Mouse (Mus musculus): ENCODE data around the gene Map3k19. TPM values are rescaled to one million over a fixed set of nuclear protein-coding genes. Genes with fewer than 3 reads are reported as not detected.

The Map3k19 gene
- polyA plus RNA-seq (2012; rRNA removed): 0.39 and 0.93 TPM in 2 replicates

DNA sequence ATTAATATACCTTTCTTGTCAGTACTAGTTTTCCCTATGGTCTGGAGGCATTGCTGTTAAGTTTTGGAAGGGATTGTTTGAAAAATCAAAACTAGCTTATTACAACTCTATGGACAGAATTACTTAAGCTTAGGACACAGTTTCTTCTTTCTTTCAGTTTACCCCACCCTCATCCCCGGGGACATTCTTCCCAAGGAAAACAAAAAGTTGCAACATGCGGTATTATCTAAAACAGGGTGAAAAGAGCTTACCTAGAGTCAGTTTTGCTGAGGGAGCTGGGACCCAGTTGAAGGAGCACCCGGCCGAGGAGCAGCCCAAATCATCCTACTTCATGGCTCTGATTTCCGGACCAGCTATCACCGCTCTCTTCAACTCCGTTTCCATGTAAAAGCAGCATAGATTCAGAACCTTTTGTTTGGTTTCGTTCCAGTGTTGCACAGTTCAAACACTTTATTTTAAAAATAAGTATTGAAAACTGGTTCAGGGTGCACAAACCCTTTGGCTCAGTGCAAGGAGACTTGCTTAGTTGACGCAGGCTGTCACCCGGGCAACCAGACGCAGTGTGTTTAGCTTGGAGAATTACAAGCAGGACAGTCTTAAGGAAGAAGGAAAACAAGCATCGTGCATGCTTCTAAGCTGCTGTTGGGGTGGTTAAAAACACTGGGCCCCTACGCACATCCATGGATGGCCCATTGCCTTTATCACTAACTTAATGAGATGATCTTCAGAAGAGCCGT is at the start of gene Map3k19:
Gene Map3k19 (minus strand): TSS at position 546 of the 737 bp plus-strand sequence.
- no peak for DNase-seq (ENCODE audit: low read depth)

- peak; percentile 30 for DNase-seq (ENCODE audit: low read depth)
Measured at GRCm38 (mm10) chr1:127899401-127899800, 44.6 kb upstream of the Map3k19 start.

DNA sequence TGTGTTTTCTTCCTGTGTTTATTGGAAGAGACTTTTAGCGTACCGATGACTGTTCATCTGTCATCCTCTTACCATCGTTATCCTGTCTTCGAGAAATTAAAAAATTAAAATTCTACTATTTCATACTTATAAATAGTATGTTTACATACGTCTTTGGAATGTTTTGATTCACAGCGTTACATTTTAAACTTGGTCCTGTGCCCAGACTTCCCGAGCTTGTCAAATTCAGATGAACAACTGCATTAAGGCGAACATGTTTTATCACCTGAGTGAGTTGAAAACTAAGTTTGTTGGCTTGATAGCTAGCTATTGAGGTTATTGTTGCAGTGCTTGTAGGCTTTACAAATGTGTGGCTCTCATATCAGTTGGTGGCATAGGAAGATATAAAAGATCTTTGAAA is 14.4 kb upstream of the Map3k19 start:
- DNase-seq (ENCODE audit: low read depth): no peak

DNA sequence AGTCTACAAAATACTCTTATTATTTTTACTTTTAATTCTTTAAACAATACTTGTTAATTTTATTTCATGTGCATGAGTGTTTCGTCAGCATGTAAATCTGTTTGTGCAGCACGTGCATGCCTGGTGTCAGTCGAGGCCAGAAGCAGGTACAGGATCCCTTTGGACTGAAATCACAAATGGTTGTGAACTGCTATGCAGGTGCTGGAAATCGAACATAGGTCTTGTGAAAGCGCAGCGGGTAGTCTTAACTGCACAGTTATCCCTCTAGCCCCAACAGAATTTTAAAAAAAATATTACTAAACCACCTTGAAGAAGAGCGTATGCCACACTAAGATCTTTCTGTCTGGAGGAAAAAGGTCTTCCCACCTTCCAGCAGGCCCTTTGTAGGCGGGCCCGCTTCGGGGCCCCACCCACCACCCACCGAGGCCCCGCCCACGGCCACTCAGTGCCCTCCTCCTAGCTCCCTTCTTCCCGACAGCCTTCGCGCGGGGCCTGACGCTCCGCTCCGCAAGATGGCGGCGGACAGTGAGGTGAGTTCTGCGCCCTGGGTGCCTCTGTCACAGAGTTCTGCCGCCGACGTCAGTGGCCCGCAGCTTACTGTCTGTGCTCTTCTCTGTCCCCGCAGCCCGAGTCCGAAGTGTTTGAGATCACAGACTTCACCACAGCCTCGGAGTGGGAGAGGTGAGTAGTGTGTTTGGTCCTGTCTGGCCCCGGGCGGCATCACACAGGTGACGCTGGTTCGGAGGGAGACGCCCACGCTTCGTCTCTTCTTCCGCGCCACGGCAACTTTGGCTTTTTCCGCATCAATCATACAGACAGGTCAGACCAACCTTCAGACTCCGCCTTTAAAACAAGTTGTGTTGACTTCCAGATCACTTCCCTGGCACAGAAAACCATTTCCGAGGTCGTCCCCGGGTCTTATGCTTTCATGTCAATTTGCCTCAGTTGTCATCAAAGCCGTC is 13.8 kb upstream of the Map3k19 start, which contains the start of gene Rab3gap1:
Gene Rab3gap1 (plus strand): TSS at position 474 of the 962 bp plus-strand sequence.
- DNase-seq (ENCODE audit: low read depth): peak; percentile 61

GRCm38 (mm10) chr1:127863806-127864205 is 9.0 kb upstream of the Map3k19 start:
- no peak for DNase-seq (ENCODE audit: low read depth)

- DNase-seq (ENCODE audit: low read depth): no peak
Measured at GRCm38 (mm10) chr1:127861900-127862299, 7.1 kb upstream of the Map3k19 start.

DNA sequence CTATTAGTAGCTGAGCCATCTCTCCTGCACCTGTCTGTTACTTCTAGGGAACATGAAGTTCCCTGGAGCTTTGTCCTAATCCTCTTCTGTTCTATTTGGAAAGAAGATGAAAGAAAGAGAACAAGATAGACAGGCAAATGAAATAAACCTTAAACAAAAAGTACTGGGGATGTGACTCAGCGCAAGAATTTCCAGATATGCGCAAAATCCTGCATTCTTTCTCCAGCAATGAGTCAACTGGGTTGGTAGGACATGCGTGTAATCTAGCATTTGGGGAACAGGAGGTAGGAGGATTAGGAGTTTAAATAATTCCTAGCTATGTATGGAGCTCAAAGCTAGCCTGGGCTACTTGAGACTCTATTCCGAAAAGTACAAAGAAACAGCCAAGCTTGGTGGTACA is 5.7 kb upstream of the Map3k19 start:
- no peak for DNase-seq (ENCODE audit: low read depth)

- no peak for DNase-seq (ENCODE audit: low read depth)
Measured at GRCm38 (mm10) chr1:127859799-127860400, 5.1 kb upstream of the Map3k19 start.

GRCm38 (mm10) chr1:127858945-127859648 is 4.3 kb upstream of the Map3k19 start:
- no peak for DNase-seq (ENCODE audit: low read depth)

- DNase-seq (ENCODE audit: low read depth): no peak
Measured at GRCm38 (mm10) chr1:127850075-127850610, 4.7 kb downstream of the Map3k19 start.

DNA sequence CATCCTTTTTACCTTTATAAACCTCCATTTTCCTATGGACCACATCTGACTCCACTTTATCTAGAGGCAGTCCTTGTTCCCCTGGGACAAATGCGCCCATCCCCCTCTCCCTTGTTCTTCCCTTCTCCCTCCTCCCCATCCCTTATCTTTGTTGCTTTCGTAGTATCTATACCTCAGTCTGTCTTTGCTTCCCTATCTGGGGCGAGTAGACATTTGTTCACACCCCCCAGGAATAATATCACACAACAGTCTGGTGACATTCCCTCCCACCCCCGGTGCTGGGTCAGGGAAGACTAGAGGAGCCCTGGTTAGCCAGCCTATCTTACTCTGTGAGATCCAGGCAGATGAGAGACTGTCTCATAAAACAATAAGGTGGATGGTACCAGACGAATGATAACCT is 9.4 kb downstream of the Map3k19 start:
- DNase-seq (ENCODE audit: low read depth): no peak

GRCm38 (mm10) chr1:127838602-127839001 is 16.2 kb downstream of the Map3k19 start:
- DNase-seq (ENCODE audit: low read depth): no peak

DNA sequence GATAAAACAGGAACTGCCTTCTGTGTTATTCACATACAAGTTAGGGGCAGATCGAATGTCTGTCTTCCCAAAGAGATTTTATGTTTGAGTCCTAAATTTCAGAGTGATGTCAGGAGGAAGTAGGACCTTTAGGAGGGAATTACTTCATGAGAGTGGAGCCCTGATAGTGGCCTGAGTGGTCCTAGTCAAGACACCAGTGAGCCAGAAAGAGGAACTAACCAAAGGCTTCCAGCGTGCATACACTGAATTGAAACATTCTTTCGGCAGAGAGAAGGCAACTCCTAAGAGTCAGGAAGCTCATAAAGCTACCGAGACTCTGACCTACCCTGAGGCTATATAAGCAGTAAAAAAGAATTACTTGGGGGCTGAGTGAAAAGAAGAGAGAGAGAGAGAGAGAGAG is 18.2 kb downstream of the Map3k19 start:
- DNase-seq (ENCODE audit: low read depth): no peak

DNA sequence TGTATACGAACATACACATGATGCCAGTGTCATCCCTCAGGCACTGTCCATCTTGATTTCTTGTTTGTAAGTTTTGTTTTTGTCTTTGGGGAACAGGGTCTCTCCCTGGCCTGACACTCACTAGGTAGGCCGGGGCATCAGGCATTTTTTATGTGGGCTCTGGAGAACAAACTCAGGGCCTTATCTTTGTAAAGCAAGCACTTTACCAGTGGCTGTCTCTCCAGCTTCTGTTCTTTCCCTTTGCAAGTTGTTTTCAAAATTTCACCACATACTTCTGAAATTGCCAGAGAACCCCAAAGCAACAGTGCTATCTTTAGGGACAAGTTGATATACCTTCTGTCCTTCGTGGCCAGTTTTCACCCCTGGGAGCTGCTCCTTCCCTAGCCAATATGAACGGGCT is 20.6 kb downstream of the Map3k19 start:
- DNase-seq (ENCODE audit: low read depth): no peak

DNA sequence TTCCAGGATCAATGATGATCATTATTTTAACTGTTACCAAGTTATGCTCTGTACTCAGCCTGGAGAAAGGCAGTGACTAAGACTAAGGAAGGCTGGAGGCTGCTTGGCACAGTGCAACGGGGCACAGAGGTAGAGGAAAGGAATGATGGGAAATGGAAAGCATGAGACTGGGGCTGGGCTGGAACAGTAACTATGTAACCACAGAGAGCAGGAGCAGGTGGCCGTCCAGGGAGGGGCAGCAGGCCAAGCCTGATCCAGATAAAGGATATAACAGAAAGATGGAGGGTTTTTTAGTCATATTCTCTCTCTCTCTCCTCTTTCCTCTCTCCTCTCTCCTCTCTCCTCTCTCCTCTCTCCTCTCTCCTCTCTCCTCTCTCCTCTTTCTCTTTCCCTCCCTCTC is 21.1 kb downstream of the Map3k19 start:
- no peak for DNase-seq (ENCODE audit: low read depth)

DNA sequence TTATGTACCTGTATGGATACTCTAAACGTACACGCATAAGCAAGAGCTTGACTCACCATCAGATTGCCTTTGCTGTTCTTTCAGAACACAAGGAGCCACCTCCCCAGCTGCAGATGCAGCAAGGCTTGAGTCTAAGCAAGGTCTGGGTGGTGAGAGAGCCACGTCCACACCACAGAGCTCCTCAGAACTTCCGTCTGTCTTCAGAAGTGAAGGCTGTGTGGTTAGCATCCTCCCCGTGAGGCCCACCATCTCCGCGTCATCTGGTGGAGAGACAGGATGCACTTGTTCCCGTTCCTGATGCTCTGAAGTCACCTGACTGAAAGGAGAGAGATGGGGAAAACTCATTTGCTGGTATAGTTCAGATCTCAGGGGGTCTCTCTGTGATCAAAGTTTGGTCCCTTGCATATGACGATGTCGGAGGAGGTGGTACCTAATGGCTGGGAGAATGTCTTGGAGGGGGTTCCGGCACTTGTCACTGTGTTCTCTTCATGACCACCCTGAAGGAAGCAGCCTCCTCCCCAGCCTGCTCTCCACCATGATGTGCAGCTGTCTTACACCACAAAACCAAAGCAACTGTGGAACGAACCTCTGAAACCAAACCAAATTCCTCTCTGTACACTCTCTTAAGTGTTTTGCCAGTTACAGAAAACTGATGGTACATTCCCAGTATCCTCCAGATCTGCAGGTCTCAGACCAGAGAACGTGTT is 24.5 kb downstream of the Map3k19 start:
- DNase-seq (ENCODE audit: low read depth): no peak

- DNase-seq (ENCODE audit: low read depth): no peak
Measured at GRCm38 (mm10) chr1:127827325-127827724, 27.5 kb downstream of the Map3k19 start.

DNA sequence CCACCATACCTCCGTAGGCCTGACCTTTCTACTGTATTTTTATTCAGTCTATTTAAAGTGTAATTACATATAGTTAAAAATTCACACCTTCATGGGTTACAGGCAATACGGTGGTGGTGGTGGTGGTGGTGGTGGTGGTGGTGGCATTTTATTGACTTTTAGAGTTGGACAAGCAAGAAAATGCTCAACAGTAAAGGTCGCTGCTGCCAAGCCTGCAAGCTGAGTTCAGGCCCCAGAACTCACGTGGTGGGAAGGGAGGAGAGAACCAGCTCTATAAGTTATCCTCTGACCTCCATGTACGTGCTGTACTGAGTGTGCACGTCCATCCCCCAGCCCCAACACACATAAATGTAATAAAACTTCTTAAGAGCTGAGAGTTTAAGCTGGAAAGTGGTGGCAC is 38.5 kb downstream of the Map3k19 start:
- DNase-seq (ENCODE audit: low read depth): no peak

- no peak for DNase-seq (ENCODE audit: low read depth)
Measured at GRCm38 (mm10) chr1:127812929-127813328, 41.9 kb downstream of the Map3k19 start.

DNA sequence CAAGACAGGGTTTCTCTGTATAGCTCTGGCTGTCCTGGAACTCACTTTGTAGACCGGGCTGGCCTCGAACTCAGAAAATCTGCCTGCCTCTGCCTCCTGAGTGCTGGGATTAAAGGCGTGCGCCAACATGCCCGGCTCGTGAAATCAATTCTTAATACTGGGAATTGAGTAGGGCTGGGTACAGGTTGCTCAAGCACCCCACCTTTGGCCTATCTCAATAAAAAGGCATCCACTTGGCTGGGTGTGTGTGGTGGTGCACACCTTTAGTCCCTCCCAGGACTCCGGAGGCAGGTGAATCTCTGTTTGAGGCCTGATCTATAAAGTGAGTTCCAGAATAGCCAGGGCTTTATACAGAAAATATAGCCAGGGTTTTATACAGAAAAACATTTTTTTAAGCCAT is 46.2 kb downstream of the Map3k19 start:
- DNase-seq (ENCODE audit: low read depth): no peak

DNA sequence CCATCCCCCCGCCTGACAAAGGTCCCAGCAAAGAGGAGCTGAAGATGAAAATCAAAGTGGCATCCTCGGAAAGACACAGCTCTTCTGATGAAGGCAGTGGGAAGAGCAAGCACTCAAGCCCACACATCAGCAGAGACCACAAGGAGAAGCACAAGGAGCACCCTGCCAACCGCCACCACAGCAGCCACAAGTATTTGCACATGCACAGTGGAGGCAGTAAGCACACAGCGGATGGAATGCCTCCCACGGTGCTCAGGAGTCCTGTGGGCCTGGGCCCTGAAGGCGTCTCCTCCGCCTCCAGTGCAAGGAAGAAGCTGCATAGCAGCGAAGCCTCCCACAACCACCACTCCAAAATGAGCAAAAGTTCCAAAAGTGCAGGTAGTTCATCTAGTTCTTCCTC is 51.9 kb downstream of the Map3k19 start:
- DNase-seq (ENCODE audit: low read depth): no peak

Measured in gonadal fat pad, adult 2 months (tissue).